Mouse (Mus musculus) embryonic fibroblast, embryonic 13.5 days (primary cell): ENCODE data around the gene Kcna10.

ENCODE experiments used
- CTCF ChIP-seq: IDR thresholded peaks from 2 replicates; pipeline ENCODE4 v1.5.1; 2011; ENCODE audit warnings: mild to moderate bottlenecking, control low read depth, low read length, moderate library complexity, borderline replicate concordance; ENCODE audit not compliant: insufficient read depth
- POLR2A ChIP-seq: IDR thresholded peaks from 2 replicates; pipeline ENCODE4 v1.6.1; 2011; ENCODE audit warnings: low read depth, mild to moderate bottlenecking, control low read depth, low read length, moderate library complexity

GRCm38 (mm10) chr3:107241389-107242094 is 58.7 kb downstream of the Kcna10 start:
- TF ChIP-seq CTCF (no peak), POLR2A (no peak)
